Mouse (Mus musculus): ENCODE measurements at regions not wholly inside any gene's neighbourhood (a gene's known extent, or its start where the extent isn't known, plus 50 kb on each side); places are given as distances from the start of the nearest gene placed in this dataset.

DNA sequence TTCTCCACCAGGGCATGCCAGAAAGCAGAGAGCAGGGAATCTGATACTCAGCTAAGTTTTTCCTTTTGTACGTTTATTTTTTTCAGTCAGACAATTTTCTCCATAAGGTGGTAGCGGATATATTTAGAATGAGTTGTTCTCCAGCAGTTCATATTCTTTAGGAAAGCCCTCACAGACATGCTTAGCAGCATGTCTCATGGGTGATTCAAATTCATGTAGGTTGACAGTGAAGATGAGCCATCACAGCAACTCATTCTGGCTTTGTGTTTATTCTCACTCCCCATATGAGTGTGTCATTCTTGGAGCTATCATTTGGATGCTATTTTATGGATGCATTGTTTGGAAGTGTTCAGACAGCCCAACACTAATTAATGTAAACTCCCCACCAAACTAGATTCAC lies 424.2 kb upstream of the Fat3 start:
- TF ChIP-seq CTCF (conservative IDR thresholded peaks at IDR 0.05 in 1 of 2, IDR thresholded peaks at IDR 0.05 in 1 of 2; ENCODE audit: low read depth in 2 of 2, low read length in 2 of 2), result no peak
- TF ChIP-seq RAD21 (IDR thresholded peaks at IDR 0.05; ENCODE audit: low read depth, low read length), result no peak
- no peak for TF ChIP-seq USF1 (IDR thresholded peaks at IDR 0.05; ENCODE audit: low read depth, low read length)
- no peak for TF ChIP-seq TCF12 (IDR thresholded peaks at IDR 0.05; ENCODE audit: low read depth, low read length)
- no peak for TF ChIP-seq POLR2A (IDR thresholded peaks at IDR 0.05; ENCODE audit: low read depth, low read length)
- TF ChIP-seq EP300 (IDR thresholded peaks at IDR 0.05; ENCODE audit: low read length), result no peak
- TF ChIP-seq MEF2A (IDR thresholded peaks at IDR 0.05; ENCODE audit: borderline replicate concordance, low read depth, low read length), result no peak
- TF ChIP-seq GABPA (IDR thresholded peaks at IDR 0.05; ENCODE audit: insufficient replicate concordance, low read depth, low read length), result no peak
